Mouse (Mus musculus) MEL (cell line): ENCODE measurements around the gene Myh6.

Source experiments
- CTCF ChIP-seq, 3 experiments: IDR thresholded peaks in 2 of 3; conservative IDR thresholded peaks in 1 of 3; 2 replicates each; pipeline ENCODE4 v1.5.1; 2011 to 2012; ENCODE audit warnings: low read length in 3 of 3, low read depth in 2 of 3, mild to moderate bottlenecking in 2 of 3, improper control_type of control experiment in 1 of 3, inconsistent platforms in 1 of 3, mixed read lengths in 1 of 3, moderate library complexity in 1 of 3; ENCODE audit not compliant: control insufficient read depth in 1 of 3, insufficient read depth in 1 of 3, poor library complexity in 1 of 3, severe bottlenecking in 1 of 3
- EP300 ChIP-seq, 2 experiments: IDR thresholded peaks; 2 replicates each; pipeline ENCODE4 v1.6.1; 2011; ENCODE audit warnings: improper control_type of control experiment in 2 of 2, low read length in 2 of 2, low read depth in 1 of 2, mild to moderate bottlenecking in 1 of 2
- ETS1 ChIP-seq: IDR thresholded peaks from 2 replicates; pipeline ENCODE4 v1.6.1; 2012; ENCODE audit warnings: low read depth, mild to moderate bottlenecking, inconsistent platforms, low read length, improper control_type of control experiment, moderate library complexity
- POLR2A ChIP-seq, 2 experiments: IDR thresholded peaks; 2 replicates each; pipeline ENCODE4 v1.6.1; 2011 to 2012; ENCODE audit warnings: low read length in 2 of 2, mild to moderate bottlenecking in 2 of 2, control low read depth in 1 of 2, improper control_type of control experiment in 1 of 2, low read depth in 1 of 2, moderate library complexity in 1 of 2; ENCODE audit not compliant: control insufficient read depth in 1 of 2, insufficient read depth in 1 of 2, poor library complexity in 1 of 2
- SMC3 ChIP-seq: IDR thresholded peaks from 2 replicates; pipeline ENCODE4 v1.6.1; 2011; ENCODE audit warnings: low read depth, low read length, improper control_type of control experiment
- ZC3H11A ChIP-seq: IDR thresholded peaks from 2 replicates; pipeline ENCODE4 v1.6.1; 2012; ENCODE audit warnings: low read depth, mild to moderate bottlenecking, inconsistent platforms, low read length, improper control_type of control experiment

- TF ChIP-seq CTCF (IDR thresholded peaks at IDR 0.05 in 2 of 3, conservative IDR thresholded peaks at IDR 0.05 in 1 of 3; ENCODE audit: control insufficient read depth in 1 of 3, insufficient read depth in 1 of 3, low read depth in 2 of 3, low read length in 3 of 3, poor library complexity in 1 of 3, severe bottlenecking in 1 of 3): no peak
- TF ChIP-seq ETS1: no peak
- no peak for TF ChIP-seq POLR2A (IDR thresholded peaks at IDR 0.05; ENCODE audit: control insufficient read depth in 1 of 2, insufficient read depth in 1 of 2, low read depth in 1 of 2, low read length in 2 of 2, poor library complexity in 1 of 2)
- no peak for TF ChIP-seq ZC3H11A
- TF ChIP-seq EP300 (IDR thresholded peaks at IDR 0.05; ENCODE audit: low read depth in 1 of 2, low read length in 2 of 2): no peak
- TF ChIP-seq SMC3: no peak
Measured at GRCm38 (mm10) chr14:54976633-54977032, 9.9 kb upstream of the Myh6 start, which contains the start of gene Gm17428.
